Mouse (Mus musculus) layer of hippocampus, postnatal 10 days (tissue): Measurements from ENCODE around the gene Peli1. TPM values are rescaled to one million over a fixed set of nuclear protein-coding genes. Genes with fewer than 3 reads are reported as not detected.

Experiments
- DNase-seq, 2 experiments: peaks; one replicate each; pipeline ENCODE4 v3.0.0; 2021; ENCODE audit warnings: low spot score in 2 of 2
- total RNA-seq, 2 experiments: library from RNA; stranded (reverse); gene quantifications; 2 replicates each; pipeline ENCODE4 v1.2.3; 2021

The Peli1 gene
- total RNA-seq, 2 experiments from 2014 or later = 49.9 to 50.3 TPM

- peak; percentile 64 to 78 for DNase-seq
Measured at GRCm38 (mm10) chr11:21091428-21092405, 626 bp downstream of the Peli1 start.

- no peak for DNase-seq
Measured at GRCm38 (mm10) chr11:21092621-21093020, 1.5 kb downstream of the Peli1 start.

GRCm38 (mm10) chr11:21093081-21093815 is 2.2 kb downstream of the Peli1 start:
- DNase-seq = no peak

- DNase-seq = no peak
Measured at GRCm38 (mm10) chr11:21096590-21096989, 5.5 kb downstream of the Peli1 start.

GRCm38 (mm10) chr11:21098457-21098856 is 7.4 kb downstream of the Peli1 start:
- no peak for DNase-seq

GRCm38 (mm10) chr11:21100704-21101103 is 9.6 kb downstream of the Peli1 start:
- no peak for DNase-seq

- no peak for DNase-seq
Measured at GRCm38 (mm10) chr11:21101286-21101685, 10.2 kb downstream of the Peli1 start.

GRCm38 (mm10) chr11:21102273-21103005 is 11.3 kb downstream of the Peli1 start:
- no peak for DNase-seq

- no peak for DNase-seq
Measured at GRCm38 (mm10) chr11:21103186-21103585, 12.1 kb downstream of the Peli1 start.

GRCm38 (mm10) chr11:21105393-21105792 is 14.3 kb downstream of the Peli1 start:
- no peak for DNase-seq

- DNase-seq = no peak
Measured at GRCm38 (mm10) chr11:21107120-21107519, 16.0 kb downstream of the Peli1 start.

GRCm38 (mm10) chr11:21109279-21109678 is 18.2 kb downstream of the Peli1 start:
- no peak for DNase-seq

GRCm38 (mm10) chr11:21114516-21114915 is 23.4 kb downstream of the Peli1 start:
- DNase-seq = no peak

GRCm38 (mm10) chr11:21115804-21116203 is 24.7 kb downstream of the Peli1 start:
- DNase-seq = no peak

GRCm38 (mm10) chr11:21116623-21117295 is 25.7 kb downstream of the Peli1 start:
- DNase-seq = no peak

- no peak for DNase-seq
Measured at GRCm38 (mm10) chr11:21121737-21122136, 30.6 kb downstream of the Peli1 start.

GRCm38 (mm10) chr11:21122399-21122798 is 31.3 kb downstream of the Peli1 start:
- no peak for DNase-seq

- DNase-seq = no peak
Measured at GRCm38 (mm10) chr11:21131692-21132091, 40.6 kb downstream of the Peli1 start.

GRCm38 (mm10) chr11:21134875-21135451 is 43.9 kb downstream of the Peli1 start:
- DNase-seq = no peak

- DNase-seq = no peak
Measured at GRCm38 (mm10) chr11:21139453-21139852, 48.4 kb downstream of the Peli1 start.
